ENCODE assay signal across 28 mouse cellular contexts in genomic region chr1:172472909-172473308, GRCm38 (mm10). TPM values are rescaled to one million over a fixed set of nuclear protein-coding genes. Genes with fewer than 3 reads are reported as not detected.
"Had no signal": no experiment of that assay in that cellular context is flagged by ENCODE, and none has a peak within 500 bp of the region (broad histone marks: within the 10 kb centered on the region; RNA-seq: fewer than 3 reads in every experiment).

No protein-coding gene starts in this region.

- H3K27me3 ChIP-seq: heart, embryonic 12.5 days; hindbrain, embryonic 13.5 days; hindbrain, embryonic 15.5 days; kidney, embryonic 15.5 days; limb, embryonic 15.5 days had no signal

- DNase-seq: gastrocnemius, adult 2 months; gastrocnemius, postnatal 10 days; gastrocnemius, postnatal 25 days; heart, adult 18-20 months; heart, postnatal 14 days; heart, postnatal 36 days; kidney, adult 11 months; kidney, adult 2 months; kidney, adult 9 months; kidney, postnatal 14 days; kidney, postnatal 36 days; layer of hippocampus, adult 9-11 months; layer of hippocampus, postnatal 36 days; left cerebral cortex, postnatal 4 days had no signal

- H3K4me3 ChIP-seq: gastrocnemius, adult 2 months; heart, embryonic 10.5 days; heart, embryonic 12.5 days; hindbrain, embryonic 13.5 days; hindbrain, embryonic 15.5 days; kidney, embryonic 15.5 days; limb, embryonic 13.5 days; limb, embryonic 15.5 days had no signal

- H3K27ac ChIP-seq: gastrocnemius, adult 2 months; heart, embryonic 10.5 days; hindbrain, embryonic 13.5 days; hindbrain, embryonic 15.5 days; hindbrain, postnatal 0 days; kidney, embryonic 15.5 days; kidney, postnatal 0 days; limb, embryonic 13.5 days; limb, embryonic 15.5 days had no signal

- H3K4me1 ChIP-seq: hindbrain, embryonic 13.5 days; hindbrain, embryonic 15.5 days; limb, embryonic 13.5 days; limb, embryonic 15.5 days had no signal

- ATAC-seq: hindbrain, postnatal 0 days; intestine, embryonic 16.5 days had no signal

- H3K36me3 ChIP-seq: heart, embryonic 10.5 days; heart, embryonic 12.5 days; hindbrain, embryonic 13.5 days; hindbrain, embryonic 15.5 days; kidney, embryonic 15.5 days; limb, embryonic 13.5 days; limb, embryonic 15.5 days had no signal

RNA-seq across cellular contexts. Expression of gene Slamf9, which starts 2.2 kb away (rescaled TPM):
- total RNA-seq: granulocyte monocyte progenitor cell, adult 5-6 weeks; hematopoietic stem cell, adult 5-6 weeks; hindbrain, postnatal 0 days; layer of hippocampus, postnatal 14 days had no signal
- polyA plus RNA-seq: hindbrain, embryonic 13.5 days had no signal

RNA-seq across cellular contexts. Expression of gene Igsf9, which starts 8.7 kb away (rescaled TPM):
- total RNA-seq: granulocyte monocyte progenitor cell, adult 5-6 weeks had no signal

RNA-seq across cellular contexts. Expression of gene Cfap45, which starts 47.7 kb away (rescaled TPM):
- total RNA-seq: gastrocnemius, adult 2 months; gastrocnemius, postnatal 25 days had no signal
- polyA plus RNA-seq: liver, adult 2 months had no signal
